Mouse (Mus musculus): ENCODE measurements around the gene Tnr. TPM values are rescaled to one million over a fixed set of nuclear protein-coding genes. Genes with fewer than 3 reads are reported as not detected.

Gene Tnr
- polyA plus RNA-seq, 1 experiment from 2014 or later = 2.6 TPM

DNA sequence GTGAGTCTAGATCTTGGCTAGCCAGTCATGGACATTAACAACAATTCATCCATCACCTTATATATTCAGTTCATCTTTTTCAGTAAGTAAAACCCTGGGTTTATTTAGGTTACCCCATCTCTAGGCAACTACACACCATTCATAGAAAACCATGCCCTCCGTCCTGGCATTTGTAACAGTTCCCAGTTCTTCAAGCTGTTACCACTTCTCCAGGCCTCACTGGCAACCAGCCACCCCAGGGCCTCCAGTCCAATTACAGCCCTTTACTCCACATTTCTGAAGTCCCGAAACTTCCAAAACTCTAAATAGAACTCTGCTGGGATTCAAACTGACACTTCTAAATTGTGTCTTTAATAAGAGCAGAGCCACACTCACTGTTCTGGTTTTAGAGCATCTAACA is 397.0 kb downstream of the Tnr start:
- Histone ChIP-seq H3K9ac (ENCODE audit: low read length) (no peak overlapping the region), H3K9me3 (replicated peaks; ENCODE audit: control insufficient read depth, low read length) (no peaks in the 10 kb centered on the region), H3K4me1 (ENCODE audit: control insufficient read depth, insufficient read depth, low read length) (no peaks in the 10 kb centered on the region), H3K36me3 (ENCODE audit: control insufficient read depth, insufficient read depth, low read length) (no peaks in the 10 kb centered on the region), H3K27me3 (replicated peaks; ENCODE audit: control insufficient read depth, insufficient read depth, low read length) (no peaks in the 10 kb centered on the region), H3K4me3 (ENCODE audit: low read depth, low read length) (no peak overlapping the region), H3K4me2 (ENCODE audit: low read length) (no peak overlapping the region), H3K27ac (ENCODE audit: low read depth, low read length) (no peak overlapping the region)
- ATAC-seq (no peak), DNase-seq (ENCODE audit: low spot score) (no peak)
- 76% methylated on average over 2 of the region's 2 CpGs for WGBS

DNA sequence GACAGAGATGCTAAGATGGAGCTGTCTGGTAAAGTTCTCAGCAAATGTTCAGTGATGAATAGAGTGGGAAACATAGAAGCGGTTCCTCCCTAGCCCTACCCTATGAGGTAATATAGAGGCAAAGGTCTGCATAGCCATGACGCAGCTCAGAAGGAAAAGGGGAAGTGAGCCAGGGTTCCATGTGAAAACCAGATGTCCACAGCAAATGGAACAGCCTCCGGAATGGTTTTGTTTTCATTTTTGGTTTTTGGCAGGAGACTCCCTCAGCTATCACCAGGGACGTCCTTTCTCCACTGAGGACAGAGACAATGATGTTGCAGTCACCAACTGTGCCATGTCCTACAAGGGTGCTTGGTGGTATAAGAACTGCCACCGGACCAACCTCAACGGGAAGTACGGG is 399.4 kb downstream of the Tnr start:
- 91% methylated on average over 7 of the region's 7 CpGs for WGBS
- no peaks in the 10 kb centered on the region for H3K4me1 ChIP-seq (ENCODE audit: control insufficient read depth, insufficient read depth, low read length)
- no peak for ATAC-seq
- H3K9ac ChIP-seq (ENCODE audit: low read length) = no peak overlapping the region
- no peaks in the 10 kb centered on the region for H3K9me3 ChIP-seq (replicated peaks; ENCODE audit: control insufficient read depth, low read length)
- DNase-seq (ENCODE audit: low spot score) = no peak
- H3K4me3 ChIP-seq (ENCODE audit: low read depth, low read length) = no peak overlapping the region
- no peaks in the 10 kb centered on the region for H3K36me3 ChIP-seq (ENCODE audit: control insufficient read depth, insufficient read depth, low read length)
- H3K4me2 ChIP-seq (ENCODE audit: low read length) = no peak overlapping the region
- H3K27me3 ChIP-seq (replicated peaks; ENCODE audit: control insufficient read depth, insufficient read depth, low read length) = no peaks in the 10 kb centered on the region
- H3K27ac ChIP-seq (ENCODE audit: low read depth, low read length) = no peak overlapping the region

DNA sequence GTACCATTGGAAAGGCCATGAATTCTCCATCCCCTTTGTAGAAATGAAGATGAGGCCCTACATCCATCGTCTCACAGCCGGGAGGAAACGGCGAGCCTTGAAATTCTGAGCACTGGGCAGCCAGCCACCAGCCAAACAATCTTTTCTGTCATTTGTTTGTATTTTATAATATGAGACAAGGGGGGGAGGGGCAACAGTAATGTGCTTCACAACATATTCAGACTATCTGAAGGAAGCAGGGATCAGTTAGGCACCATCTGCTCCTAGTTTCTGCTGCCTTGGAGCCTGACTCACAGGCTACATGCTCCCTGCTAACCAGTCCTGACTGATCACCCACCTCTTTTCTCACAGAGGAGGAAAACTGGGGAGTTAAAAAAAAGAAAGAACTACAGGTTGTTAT is 400.5 kb downstream of the Tnr start:
- 87% methylated on average over 4 of the region's 4 CpGs for WGBS
- H3K9me3 ChIP-seq (replicated peaks; ENCODE audit: control insufficient read depth, low read length) = no peaks in the 10 kb centered on the region
- H3K27me3 ChIP-seq (replicated peaks; ENCODE audit: control insufficient read depth, insufficient read depth, low read length) = no peaks in the 10 kb centered on the region
- H3K27ac ChIP-seq (ENCODE audit: low read depth, low read length) = no peak overlapping the region
- no peak overlapping the region for H3K9ac ChIP-seq (ENCODE audit: low read length)
- no peak overlapping the region for H3K4me3 ChIP-seq (ENCODE audit: low read depth, low read length)
- ATAC-seq = no peak
- no peaks in the 10 kb centered on the region for H3K36me3 ChIP-seq (ENCODE audit: control insufficient read depth, insufficient read depth, low read length)
- DNase-seq (ENCODE audit: low spot score) = no peak
- no peak overlapping the region for H3K4me2 ChIP-seq (ENCODE audit: low read length)
- H3K4me1 ChIP-seq (ENCODE audit: control insufficient read depth, insufficient read depth, low read length) = no peaks in the 10 kb centered on the region

DNA sequence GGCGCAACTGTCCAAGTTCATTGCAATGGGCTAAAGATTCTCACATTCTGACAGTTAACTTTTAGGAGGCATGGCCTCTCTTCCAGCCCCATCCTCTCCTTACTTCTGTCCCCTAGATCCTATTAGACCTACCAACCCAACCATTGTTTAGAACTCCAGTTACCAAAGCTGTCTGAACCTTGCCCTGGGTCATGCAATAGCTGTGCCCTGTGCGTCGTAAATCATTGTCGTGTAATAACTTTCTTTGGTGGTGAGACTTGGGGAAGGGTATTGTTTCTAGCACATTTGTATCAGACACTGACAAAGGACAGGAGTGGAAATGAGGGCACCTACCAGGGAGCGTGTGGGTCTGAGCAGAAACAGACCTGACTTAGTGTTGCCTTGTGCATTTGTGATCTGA is 401.1 kb downstream of the Tnr start:
- DNase-seq (ENCODE audit: low spot score) (no peak), ATAC-seq (no peak)
- no peaks in the 10 kb centered on the region for H3K36me3 ChIP-seq (ENCODE audit: control insufficient read depth, insufficient read depth, low read length)
- no peak overlapping the region for H3K4me3 ChIP-seq (ENCODE audit: low read depth, low read length)
- H3K27me3 ChIP-seq (replicated peaks; ENCODE audit: control insufficient read depth, insufficient read depth, low read length) = no peaks in the 10 kb centered on the region
- H3K27ac ChIP-seq (ENCODE audit: low read depth, low read length) = no peak overlapping the region
- H3K4me1 ChIP-seq (ENCODE audit: control insufficient read depth, insufficient read depth, low read length) = no peaks in the 10 kb centered on the region
- no peak overlapping the region for H3K4me2 ChIP-seq (ENCODE audit: low read length)
- WGBS = 94% methylated on average over 5 of the region's 5 CpGs
- no peaks in the 10 kb centered on the region for H3K9me3 ChIP-seq (replicated peaks; ENCODE audit: control insufficient read depth, low read length)
- H3K9ac ChIP-seq (ENCODE audit: low read length) = no peak overlapping the region

DNA sequence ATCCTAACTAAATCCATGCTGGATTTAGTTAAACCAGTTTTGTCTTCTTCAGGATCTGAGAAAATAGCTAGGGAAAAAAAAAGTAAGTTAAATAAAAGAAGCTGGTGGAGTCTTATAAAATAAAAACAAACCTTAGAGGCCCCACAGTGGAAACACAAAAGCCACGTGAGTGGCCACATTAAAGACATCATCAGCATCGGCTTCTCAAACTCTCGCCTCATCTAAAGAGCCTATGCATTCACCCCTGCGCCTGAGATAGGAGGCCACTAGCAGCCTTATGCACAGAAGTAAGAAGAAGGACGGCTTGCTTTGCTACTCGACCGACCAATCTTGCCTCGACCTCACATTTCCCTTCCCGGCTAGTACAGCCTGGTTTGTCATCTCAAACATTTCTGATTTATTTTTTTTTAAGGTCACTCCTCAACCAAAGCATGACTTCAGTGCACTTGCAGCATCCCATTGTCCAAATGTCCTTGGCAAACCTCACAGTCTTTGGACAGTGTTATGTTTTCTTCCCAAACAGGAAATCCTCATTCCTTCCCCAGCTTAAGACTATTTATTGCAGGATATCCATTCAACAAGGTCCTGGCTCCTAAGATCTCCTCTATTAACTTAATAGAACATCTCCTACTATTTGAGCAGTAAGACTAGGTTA is 405.2 kb downstream of the Tnr start:
- H3K9me3 ChIP-seq (replicated peaks; ENCODE audit: control insufficient read depth, low read length) = no peaks in the 10 kb centered on the region
- H3K27me3 ChIP-seq (replicated peaks; ENCODE audit: control insufficient read depth, insufficient read depth, low read length) = no peaks in the 10 kb centered on the region
- 85% methylated on average over 9 of the region's 9 CpGs for WGBS
- H3K4me3 ChIP-seq (ENCODE audit: low read depth, low read length) = no peak overlapping the region
- DNase-seq (ENCODE audit: low spot score) (no peak), ATAC-seq (no peak)
- no peak overlapping the region for H3K4me2 ChIP-seq (ENCODE audit: low read length)
- no peak overlapping the region for H3K9ac ChIP-seq (ENCODE audit: low read length)
- no peak overlapping the region for H3K27ac ChIP-seq (ENCODE audit: low read depth, low read length)
- no peaks in the 10 kb centered on the region for H3K36me3 ChIP-seq (ENCODE audit: control insufficient read depth, insufficient read depth, low read length)
- H3K4me1 ChIP-seq (ENCODE audit: control insufficient read depth, insufficient read depth, low read length) = no peaks in the 10 kb centered on the region

DNA sequence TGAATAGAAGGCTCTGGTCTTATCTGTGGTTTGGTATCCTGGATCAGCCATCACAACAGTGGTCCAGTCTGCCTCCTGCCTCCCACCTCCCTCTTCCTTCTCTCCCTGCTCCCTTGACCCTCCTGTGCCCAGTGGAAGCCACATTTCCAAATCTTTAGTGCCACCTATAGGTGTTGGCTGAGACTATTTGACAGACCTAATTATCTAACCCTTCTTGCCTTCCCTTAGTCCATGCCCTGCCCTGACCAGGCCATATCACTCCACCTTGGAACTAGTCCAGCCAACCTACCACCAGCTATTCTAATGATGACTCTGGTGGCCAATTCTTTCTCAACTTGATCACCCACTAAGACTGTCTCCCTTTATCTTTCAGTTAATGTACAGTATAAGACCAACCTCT is 408.5 kb downstream of the Tnr start:
- no peak for DNase-seq (ENCODE audit: low spot score)

DNA sequence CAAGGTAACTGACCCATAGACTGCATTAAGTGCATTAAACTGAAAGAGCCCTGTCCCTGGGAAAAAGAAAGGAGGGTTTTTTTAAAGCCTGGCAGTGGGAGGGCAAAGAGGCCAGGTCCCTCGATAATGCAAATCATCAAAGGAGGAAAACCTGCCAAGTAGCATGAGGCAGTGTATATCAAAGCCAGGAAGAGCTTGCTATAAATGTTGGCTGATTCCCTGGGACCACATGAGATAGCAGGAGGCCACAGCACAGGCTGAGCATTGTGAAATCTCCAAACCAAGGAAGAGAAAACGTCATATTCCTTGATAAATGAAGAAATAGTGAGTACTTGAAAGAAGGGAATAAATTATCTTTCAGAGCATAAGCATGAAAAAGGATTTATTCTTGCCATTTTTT is 409.0 kb downstream of the Tnr start:
- ATAC-seq = no peak
- no peaks in the 10 kb centered on the region for H3K36me3 ChIP-seq (ENCODE audit: control insufficient read depth, insufficient read depth, low read length)
- H3K9me3 ChIP-seq (replicated peaks; ENCODE audit: control insufficient read depth, low read length) = no peaks in the 10 kb centered on the region
- 61% methylated on average over 2 of the region's 2 CpGs for WGBS
- H3K27ac ChIP-seq (ENCODE audit: low read depth, low read length) = no peak overlapping the region
- no peak overlapping the region for H3K9ac ChIP-seq (ENCODE audit: low read length)
- H3K4me1 ChIP-seq (ENCODE audit: control insufficient read depth, insufficient read depth, low read length) = no peaks in the 10 kb centered on the region
- H3K4me2 ChIP-seq (ENCODE audit: low read length) = no peak overlapping the region
- no peak overlapping the region for H3K4me3 ChIP-seq (ENCODE audit: low read depth, low read length)
- DNase-seq (ENCODE audit: low spot score) = no peak
- H3K27me3 ChIP-seq (replicated peaks; ENCODE audit: control insufficient read depth, insufficient read depth, low read length) = no peaks in the 10 kb centered on the region

More for the DNA sequence above, 408.5 kb downstream of the Tnr start:
- H3K4me3 ChIP-seq (ENCODE audit: low read depth, low read length) = no peak overlapping the region
- no peaks in the 10 kb centered on the region for H3K27me3 ChIP-seq (replicated peaks; ENCODE audit: control insufficient read depth, insufficient read depth, low read length)
- no peak overlapping the region for H3K27ac ChIP-seq (ENCODE audit: low read depth, low read length)
- no peak for ATAC-seq
- no peak overlapping the region for H3K9ac ChIP-seq (ENCODE audit: low read length)
- H3K4me2 ChIP-seq (ENCODE audit: low read length) = no peak overlapping the region
- no peaks in the 10 kb centered on the region for H3K36me3 ChIP-seq (ENCODE audit: control insufficient read depth, insufficient read depth, low read length)
- no peaks in the 10 kb centered on the region for H3K4me1 ChIP-seq (ENCODE audit: control insufficient read depth, insufficient read depth, low read length)
- H3K9me3 ChIP-seq (replicated peaks; ENCODE audit: control insufficient read depth, low read length) = no peaks in the 10 kb centered on the region

DNA sequence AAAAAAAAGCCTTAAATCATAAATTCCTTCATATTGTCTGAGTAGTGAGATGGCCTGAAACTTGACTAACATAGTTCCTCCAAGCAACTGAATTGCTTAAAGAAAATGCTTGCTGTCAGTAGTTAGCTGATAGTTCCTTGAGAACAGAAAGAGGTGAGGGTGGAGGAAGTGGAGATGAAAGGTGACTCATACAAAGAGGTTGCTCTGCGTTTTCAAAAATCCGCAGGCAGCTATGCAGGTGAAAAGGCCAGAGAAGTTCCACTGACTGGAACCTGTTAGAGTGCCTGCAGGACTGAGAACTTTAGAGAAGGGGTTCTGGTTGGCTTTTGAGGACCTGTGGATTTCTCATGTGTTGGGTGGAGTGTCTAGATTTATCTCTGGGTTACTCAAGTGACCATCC is 414.9 kb downstream of the Tnr start:
- Histone ChIP-seq H3K4me1 (ENCODE audit: control insufficient read depth, insufficient read depth, low read length) (no peaks in the 10 kb centered on the region), H3K9ac (ENCODE audit: low read length) (no peak overlapping the region), H3K4me3 (ENCODE audit: low read depth, low read length) (no peak overlapping the region), H3K4me2 (ENCODE audit: low read length) (no peak overlapping the region), H3K36me3 (ENCODE audit: control insufficient read depth, insufficient read depth, low read length) (no peaks in the 10 kb centered on the region), H3K9me3 (replicated peaks; ENCODE audit: control insufficient read depth, low read length) (no peaks in the 10 kb centered on the region), H3K27ac (ENCODE audit: low read depth, low read length) (no peak overlapping the region), H3K27me3 (replicated peaks; ENCODE audit: control insufficient read depth, insufficient read depth, low read length) (no peaks in the 10 kb centered on the region)
- DNase-seq (ENCODE audit: low spot score) = no peak
- ATAC-seq = no peak
- WGBS = 81% methylated on average over 2 of the region's 2 CpGs

DNA sequence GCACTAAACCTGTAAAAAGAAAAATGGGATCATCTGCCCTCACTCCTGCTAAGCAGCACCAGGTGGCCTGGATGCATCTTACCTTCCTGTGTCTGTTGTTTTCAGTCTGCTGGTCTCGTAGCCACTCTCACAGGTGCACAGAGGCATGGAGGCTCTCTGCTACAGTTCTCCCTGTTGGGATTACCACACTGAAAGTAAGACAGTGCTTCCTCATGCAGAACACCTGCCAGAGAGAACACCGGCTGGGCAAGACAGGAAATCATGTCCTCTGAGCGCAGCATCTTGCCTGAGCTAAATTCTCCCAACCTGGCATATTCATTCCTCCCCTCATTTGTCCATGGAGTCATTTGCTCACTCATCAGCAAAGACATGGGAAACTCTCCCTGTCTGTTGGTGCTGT is 415.8 kb downstream of the Tnr start:
- H3K9ac ChIP-seq (ENCODE audit: low read length) = no peak overlapping the region
- H3K4me1 ChIP-seq (ENCODE audit: control insufficient read depth, insufficient read depth, low read length) = no peaks in the 10 kb centered on the region
- WGBS = 90% methylated on average over 3 of the region's 3 CpGs
- no peak overlapping the region for H3K4me3 ChIP-seq (ENCODE audit: low read depth, low read length)
- DNase-seq (ENCODE audit: low spot score) (no peak), ATAC-seq (no peak)
- no peaks in the 10 kb centered on the region for H3K36me3 ChIP-seq (ENCODE audit: control insufficient read depth, insufficient read depth, low read length)
- no peak overlapping the region for H3K27ac ChIP-seq (ENCODE audit: low read depth, low read length)
- H3K27me3 ChIP-seq (replicated peaks; ENCODE audit: control insufficient read depth, insufficient read depth, low read length) = no peaks in the 10 kb centered on the region
- H3K4me2 ChIP-seq (ENCODE audit: low read length) = no peak overlapping the region
- no peaks in the 10 kb centered on the region for H3K9me3 ChIP-seq (replicated peaks; ENCODE audit: control insufficient read depth, low read length)
